Mouse (Mus musculus): Measurements from ENCODE around the gene Krtap31-2. TPM values are rescaled to one million over a fixed set of nuclear protein-coding genes. Genes with fewer than 3 reads are reported as not detected.

Krtap31-2 gene
- total RNA-seq (2017) = not detected in 3 replicates

- ATAC-seq (replicated peaks; ENCODE audit: insufficient number of reproducible peaks, low FRiP score, low TSS enrichment, poor library complexity, severe bottlenecking) = no peak
These were observed at the start of gene Krtap31-2 for GRCm38 (mm10) chr11:99935991-99936390. TSS of gene Krtap31-2 (plus strand) at chr11:99936291.

- no peak for ATAC-seq (replicated peaks; ENCODE audit: insufficient number of reproducible peaks, low FRiP score, low TSS enrichment, poor library complexity, severe bottlenecking)
These were observed 28.5 kb upstream of the Krtap31-2 start, which contains the start of gene Krtap31-1 for GRCm38 (mm10) chr11:99907620-99908019. TSS of gene Krtap31-1 (plus strand) at chr11:99907920.

- ATAC-seq (replicated peaks; ENCODE audit: insufficient number of reproducible peaks, low FRiP score, low TSS enrichment, poor library complexity, severe bottlenecking) = no peak
These were observed 21.6 kb upstream of the Krtap31-2 start, which contains the start of gene Gm11565 for GRCm38 (mm10) chr11:99914451-99914850. TSS of gene Gm11565 (plus strand) at chr11:99914751.

GRCm38 (mm10) chr11:99937751-99938264, 1.7 kb downstream of the Krtap31-2 start:
- no peak for ATAC-seq (replicated peaks; ENCODE audit: insufficient number of reproducible peaks, low FRiP score, low TSS enrichment, poor library complexity, severe bottlenecking)

GRCm38 (mm10) chr11:99948175-99948574, 12.1 kb downstream of the Krtap31-2 start, which contains the start of gene Krtap9-5:
TSS of gene Krtap9-5 (plus strand) at chr11:99948475.
- ATAC-seq (replicated peaks; ENCODE audit: insufficient number of reproducible peaks, low FRiP score, low TSS enrichment, poor library complexity, severe bottlenecking) = no peak

GRCm38 (mm10) chr11:99964213-99964612, 28.1 kb downstream of the Krtap31-2 start:
- ATAC-seq (replicated peaks; ENCODE audit: insufficient number of reproducible peaks, low FRiP score, low TSS enrichment, poor library complexity, severe bottlenecking) = no peak

GRCm38 (mm10) chr11:99965961-99966360, 29.9 kb downstream of the Krtap31-2 start:
- ATAC-seq (replicated peaks; ENCODE audit: insufficient number of reproducible peaks, low FRiP score, low TSS enrichment, poor library complexity, severe bottlenecking) = no peak

- no peak for ATAC-seq (replicated peaks; ENCODE audit: insufficient number of reproducible peaks, low FRiP score, low TSS enrichment, poor library complexity, severe bottlenecking)
These were observed 42.9 kb downstream of the Krtap31-2 start, which contains the start of gene Krtap29-1 for GRCm38 (mm10) chr11:99978953-99979352. TSS of gene Krtap29-1 (minus strand) at chr11:99979053.

GRCm38 (mm10) chr11:99982731-99983130, 46.6 kb downstream of the Krtap31-2 start:
- no peak for ATAC-seq (replicated peaks; ENCODE audit: insufficient number of reproducible peaks, low FRiP score, low TSS enrichment, poor library complexity, severe bottlenecking)

- no peak for ATAC-seq (replicated peaks; ENCODE audit: insufficient number of reproducible peaks, low FRiP score, low TSS enrichment, poor library complexity, severe bottlenecking)
These were observed 47.4 kb downstream of the Krtap31-2 start for GRCm38 (mm10) chr11:99983442-99983841.

- ATAC-seq (replicated peaks; ENCODE audit: insufficient number of reproducible peaks, low FRiP score, low TSS enrichment, poor library complexity, severe bottlenecking) = no peak
These were observed 49.4 kb downstream of the Krtap31-2 start for GRCm38 (mm10) chr11:99985291-99986092.

- no peak for ATAC-seq (replicated peaks; ENCODE audit: insufficient number of reproducible peaks, low FRiP score, low TSS enrichment, poor library complexity, severe bottlenecking)
These were observed 50.1 kb downstream of the Krtap31-2 start, which contains the start of gene Krtap16-1 for GRCm38 (mm10) chr11:99986180-99986647. TSS of gene Krtap16-1 (minus strand) at chr11:99986597.

Other genes starting within 250 kb of the Krtap31-2 start
- not detected in 3 replicates for gene Gm14190, start 245.6 kb upstream of the Krtap31-2 start, total RNA-seq (2017)
- gene Gm14180, start 202.0 kb upstream of the Krtap31-2 start, total RNA-seq (2017) = not detected in 3 replicates
- gene Gm11595, start 163.4 kb upstream of the Krtap31-2 start, total RNA-seq (2017) = not detected in 3 replicates
- not detected in 3 replicates for gene Krtap4-8, start 155.6 kb upstream of the Krtap31-2 start, total RNA-seq (2017)
- not detected in 3 replicates for gene Krtap4-9, start 151.1 kb upstream of the Krtap31-2 start, total RNA-seq (2017)
- gene Gm11596, start 142.8 kb upstream of the Krtap31-2 start, total RNA-seq (2017) = not detected in 3 replicates
- gene Gm11569, start 137.4 kb upstream of the Krtap31-2 start, total RNA-seq (2017) = not detected in 3 replicates
- gene Gm11554, start 131.8 kb upstream of the Krtap31-2 start, total RNA-seq (2017) = not detected in 3 replicates
- gene Krtap4-13, start 126.4 kb upstream of the Krtap31-2 start, total RNA-seq (2017) = not detected in 3 replicates
- not detected in 3 replicates for gene Gm11564, start 120.6 kb upstream of the Krtap31-2 start, total RNA-seq (2017)
- not detected in 3 replicates for gene 2300003K06Rik, start 98.2 kb upstream of the Krtap31-2 start, total RNA-seq (2017)
- not detected in 3 replicates for gene Krtap4-16, start 84.7 kb upstream of the Krtap31-2 start, total RNA-seq (2017)
- gene Gm11568, start 78.4 kb upstream of the Krtap31-2 start, total RNA-seq (2017) = not detected in 3 replicates
- not detected in 3 replicates for gene Gm11559, start 71.8 kb upstream of the Krtap31-2 start, total RNA-seq (2017)
- gene Krtap9-1, start 62.9 kb upstream of the Krtap31-2 start, total RNA-seq (2017) = not detected in 3 replicates
- gene Gm11567, start 57.1 kb upstream of the Krtap31-2 start, total RNA-seq (2017) = not detected in 3 replicates
- gene Krtap31-1, start 28.4 kb upstream of the Krtap31-2 start, total RNA-seq (2017) = not detected in 3 replicates
- not detected in 3 replicates for gene Gm11565, start 21.5 kb upstream of the Krtap31-2 start, total RNA-seq (2017)
- gene Krtap9-5, start 12.2 kb downstream of the Krtap31-2 start, total RNA-seq (2017) = not detected in 3 replicates
- not detected in 3 replicates for gene Krtap29-1, start 42.8 kb downstream of the Krtap31-2 start, total RNA-seq (2017)
- gene Krtap16-1, start 50.3 kb downstream of the Krtap31-2 start, total RNA-seq (2017) = not detected in 3 replicates
- gene Krtap17-1, start 57.7 kb downstream of the Krtap31-2 start, total RNA-seq (2017) = not detected in 3 replicates
- gene Krt33a, start 79.9 kb downstream of the Krtap31-2 start, total RNA-seq (2017) = not detected in 3 replicates
- gene Krt33b, start 93.6 kb downstream of the Krtap31-2 start, total RNA-seq (2017) = not detected in 3 replicates
- gene Krt34, start 105.3 kb downstream of the Krtap31-2 start, total RNA-seq (2017) = not detected in 3 replicates
- not detected in 3 replicates for gene Krt31, start 114.3 kb downstream of the Krtap31-2 start, total RNA-seq (2017)
- gene Krt32, start 151.9 kb downstream of the Krtap31-2 start, total RNA-seq (2017) = not detected in 3 replicates
- gene Krt35, start 159.9 kb downstream of the Krtap31-2 start, total RNA-seq (2017) = not detected in 3 replicates
- gene Krt36, start 169.3 kb downstream of the Krtap31-2 start, total RNA-seq (2017) = not detected in 3 replicates
- not detected in 3 replicates for gene Krt13, start 185.3 kb downstream of the Krtap31-2 start, total RNA-seq (2017)
- not detected in 3 replicates for gene Krt15, start 199.6 kb downstream of the Krtap31-2 start, total RNA-seq (2017)
- gene Krt19, start 212.4 kb downstream of the Krtap31-2 start, total RNA-seq (2017) = not detected in 3 replicates

All from monocyte, adult 5-6 weeks (primary cell).